Mouse (Mus musculus) olfactory bulb, adult 2 months (tissue): ENCODE results near the gene Unc5cl. TPM values are rescaled to one million over a fixed set of nuclear protein-coding genes. Genes with fewer than 3 reads are reported as not detected.

Experiments
- H3K27ac ChIP-seq: fragments of 200-500 bp; 2 replicates; pipeline ENCODE4 v1.5.1; 2012; ENCODE audit warnings: low read depth, low read length; ENCODE audit not compliant: insufficient read depth
- H3K4me1 ChIP-seq: fragments of 200-500 bp; 2 replicates; pipeline ENCODE4 v1.6.1; 2012; ENCODE audit warnings: low read length; ENCODE audit not compliant: control insufficient read depth, insufficient read depth
- H3K4me3 ChIP-seq: fragments of 200-500 bp; 2 replicates; pipeline ENCODE4 v1.5.1; 2012; ENCODE audit warnings: mild to moderate bottlenecking, low read depth, low read length, moderate library complexity; ENCODE audit not compliant: insufficient read depth
- CTCF ChIP-seq: fragments of 200-500 bp; IDR thresholded peaks from 2 replicates; pipeline ENCODE4 v1.5.1; 2012; ENCODE audit warnings: low read depth, mild to moderate bottlenecking, low read length, moderate library complexity; ENCODE audit not compliant: insufficient read depth
- POLR2A ChIP-seq: fragments of 200-500 bp; IDR thresholded peaks from 2 replicates; pipeline ENCODE4 v1.6.1; 2012; ENCODE audit warnings: mild to moderate bottlenecking, low read depth, low read length, moderate library complexity; ENCODE audit not compliant: insufficient read depth
- WGBS: fragments of 180-500 bp; shearing (Covaris S2); methylation state at CpG from one replicate; pipeline ENCODE4 v1.1.7; 2018; 5-methylcytosine and 5-hydroxymethylcytosine counted together
- polyA plus RNA-seq: library from polyadenylated mRNA; stranded (reverse); fragments of >200 nt; gene quantifications from 2 replicates; pipeline ENCODE4 v1.2.4, GENCODE M21; 2012; ENCODE audit warnings: low replicate concordance; ENCODE audit not compliant: missing spikeins, insufficient read depth, insufficient read length

Gene Unc5cl
- not detected in 2 replicates for polyA plus RNA-seq

DNA sequence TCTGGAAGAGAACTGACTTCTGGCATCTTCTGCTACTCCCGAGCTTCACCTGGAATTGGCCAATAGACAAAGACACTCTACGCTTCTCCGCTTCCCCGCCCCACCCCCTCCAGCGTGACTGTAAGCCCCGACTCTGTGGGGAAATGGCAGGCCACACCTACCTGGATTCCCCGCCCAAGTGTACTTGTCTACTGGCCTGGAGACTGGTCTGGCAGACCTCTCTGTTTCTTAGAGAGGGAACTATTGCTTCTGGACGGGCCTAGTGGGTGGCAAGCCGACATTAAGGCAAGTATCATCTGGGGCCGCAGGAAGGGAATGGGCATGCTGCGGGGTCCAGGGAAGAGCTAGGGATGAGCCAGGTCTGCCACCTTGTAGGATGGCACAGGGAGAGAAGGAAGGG lies at the start of gene Unc5cl:
Gene Unc5cl (plus strand): TSS at position 214 of the 400 bp plus-strand sequence.
- TF ChIP-seq POLR2A (no peak), CTCF (no peak)
- Histone ChIP-seq H3K27ac (no peak within 1 kb of the TSS), H3K4me3 (no peak within 1 kb of the TSS), H3K4me1 (peaks cover 7% of the 10 kb centered on the region)
- 74% methylated on average over 11 of the region's 11 CpGs for WGBS

DNA sequence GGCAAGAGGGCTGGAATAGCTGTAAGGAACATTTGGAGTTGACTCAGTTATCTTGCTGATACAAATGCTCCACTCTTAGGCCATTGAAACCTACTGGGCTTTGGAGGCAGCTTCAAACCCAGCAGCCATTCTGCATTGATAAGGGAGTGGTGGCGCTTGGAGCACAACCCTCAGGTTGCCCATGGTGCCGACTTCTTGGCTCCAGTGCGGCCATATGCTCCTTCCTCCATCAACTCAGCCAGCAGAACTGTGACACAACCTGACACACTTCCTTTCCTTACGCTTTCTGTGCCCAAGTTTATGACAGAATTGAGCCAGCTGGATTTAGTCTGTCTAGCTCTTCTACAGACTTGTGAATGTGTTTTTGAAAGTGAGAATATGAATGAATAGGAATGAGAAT lies 47.5 kb upstream of the Unc5cl start:
- TF ChIP-seq CTCF (no peak), POLR2A (no peak)
- Histone ChIP-seq H3K4me1 (no peaks in the 10 kb centered on the region), H3K27ac (no peak overlapping the region), H3K4me3 (no peak overlapping the region)
- WGBS: 91% methylated on average over 4 of the region's 4 CpGs

- peak overlapping the region; percentile 74 for H3K4me3 ChIP-seq
- no peaks in the 10 kb centered on the region for H3K4me1 ChIP-seq
- 7% methylated on average over 8 of the region's 8 CpGs for WGBS
- H3K27ac ChIP-seq: peak overlapping the region; percentile 89
- no peak for TF ChIP-seq POLR2A
- TF ChIP-seq CTCF: no peak
These were observed 46.7 kb upstream of the Unc5cl start for GRCm38 (mm10) chr17:48407910-48408525.

DNA sequence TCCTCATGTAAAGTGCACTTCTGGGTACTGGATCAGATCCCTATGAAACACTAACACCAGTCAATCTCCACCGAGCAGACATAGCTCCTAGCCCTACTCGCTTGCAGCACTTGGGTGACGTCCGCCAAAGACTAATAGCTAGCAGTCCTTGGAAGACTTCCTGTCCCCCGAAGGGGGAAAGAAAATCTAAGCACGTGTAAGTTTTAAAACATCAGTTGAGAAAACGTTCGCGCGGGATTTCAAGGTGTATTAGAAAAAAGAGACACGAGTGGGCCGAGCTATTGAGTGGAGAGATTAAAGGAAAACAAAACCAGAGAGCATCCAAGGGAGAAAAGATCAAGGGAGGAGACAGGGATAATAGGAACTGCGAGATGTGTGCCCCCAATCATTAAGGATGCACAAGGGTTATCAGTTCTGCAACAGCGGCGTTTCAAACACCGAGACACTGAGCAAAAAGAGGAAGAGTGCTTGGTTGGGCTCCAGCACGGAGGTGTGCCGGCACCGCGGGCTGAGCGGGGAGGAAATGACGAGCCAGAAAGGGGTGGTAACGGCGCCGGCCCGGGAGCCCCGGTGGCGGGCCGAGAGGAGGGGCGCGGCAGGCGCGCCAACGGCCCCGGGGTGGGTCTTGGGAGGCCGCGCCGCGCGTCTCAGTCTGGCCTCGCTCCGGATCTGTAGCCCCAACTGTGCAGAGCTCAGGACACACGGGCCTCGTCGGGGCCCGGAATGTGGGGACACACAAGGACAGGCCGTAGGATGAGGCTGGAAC lies 46.0 kb upstream of the Unc5cl start:
- TF ChIP-seq CTCF: no peak
- no peak for TF ChIP-seq POLR2A
- peak overlapping the region; percentile 74 for H3K4me3 ChIP-seq
- peak overlapping the region; percentile 89 for H3K27ac ChIP-seq
- under 1% methylated on average over 47 of the region's 47 CpGs for WGBS
- H3K4me1 ChIP-seq: no peaks in the 10 kb centered on the region

GRCm38 (mm10) chr17:48409380-48410298 lies 45.1 kb upstream of the Unc5cl start, which contains the start of the genes Nfya and Oard1:
Gene Nfya (minus strand): TSS chr17:48409906.
Gene Oard1 (plus strand): TSS chr17:48410014.
- under 1% methylated on average over 84 of the region's 84 CpGs for WGBS
- TF ChIP-seq CTCF (no peak), POLR2A (peak; percentile 80)
- peak within 1 kb of the TSS; percentile 97 for H3K27ac ChIP-seq

DNA sequence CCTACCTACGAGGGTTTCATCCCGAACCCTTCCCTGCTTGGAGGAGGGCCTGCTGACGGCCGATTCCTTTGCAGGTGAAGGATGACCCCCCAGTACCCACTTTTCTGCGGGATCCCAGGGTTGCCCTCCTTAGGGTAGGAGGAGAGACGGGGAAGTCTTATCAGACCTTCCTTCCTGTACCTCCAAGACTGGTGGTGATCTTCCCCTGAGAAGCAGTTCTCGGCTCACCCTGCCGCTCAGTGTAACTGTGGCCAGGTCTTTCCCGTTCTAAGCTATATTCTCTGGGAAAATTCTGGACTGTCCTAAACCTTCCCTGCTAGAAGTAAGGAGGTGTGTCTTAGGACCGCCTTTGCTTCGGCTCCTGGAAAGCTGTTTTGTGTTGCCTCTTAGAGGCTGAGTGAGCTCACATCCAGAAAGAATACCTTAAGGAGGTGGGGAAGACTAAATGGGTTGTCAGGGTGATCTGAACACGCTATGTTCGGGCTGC lies 44.4 kb upstream of the Unc5cl start:
- peak overlapping the region; percentile 81 for H3K4me3 ChIP-seq
- peak; percentile 35; the same call in 1 of the 2 replicates for TF ChIP-seq POLR2A
- no peak for TF ChIP-seq CTCF
- no peaks in the 10 kb centered on the region for H3K4me1 ChIP-seq
- H3K27ac ChIP-seq: peak overlapping the region; percentile 97
- under 1% methylated on average over 13 of the region's 13 CpGs for WGBS

More at GRCm38 (mm10) chr17:48409380-48410298, 45.1 kb upstream of the Unc5cl start, which contains the start of the genes Nfya and Oard1:
- H3K4me3 ChIP-seq: peak within 1 kb of the TSS; percentile 81
- no peaks in the 10 kb centered on the region for H3K4me1 ChIP-seq

DNA sequence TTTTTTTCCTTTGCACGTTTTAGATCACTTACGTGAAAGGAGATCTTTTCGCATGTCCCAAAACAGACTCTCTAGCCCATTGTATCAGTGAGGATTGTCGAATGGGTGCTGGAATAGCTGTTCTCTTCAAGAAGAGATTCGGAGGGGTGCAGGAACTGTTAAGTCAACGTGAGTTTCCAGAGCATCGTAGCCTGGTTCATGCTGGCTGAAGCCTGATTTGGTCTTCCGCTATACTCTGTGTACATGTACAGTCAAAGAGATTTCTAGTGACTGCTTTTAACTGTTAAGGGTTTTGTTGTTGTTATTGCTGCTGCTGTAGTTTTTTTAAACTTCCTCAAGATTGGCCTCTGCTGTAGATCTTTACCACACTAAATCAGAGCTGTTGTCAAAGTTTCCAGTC lies 43.5 kb upstream of the Unc5cl start:
- Histone ChIP-seq H3K27ac (no peak overlapping the region), H3K4me1 (no peaks in the 10 kb centered on the region), H3K4me3 (no peak overlapping the region)
- 16% methylated on average over 8 of the region's 8 CpGs for WGBS
- TF ChIP-seq POLR2A: no peak
- TF ChIP-seq CTCF: no peak

DNA sequence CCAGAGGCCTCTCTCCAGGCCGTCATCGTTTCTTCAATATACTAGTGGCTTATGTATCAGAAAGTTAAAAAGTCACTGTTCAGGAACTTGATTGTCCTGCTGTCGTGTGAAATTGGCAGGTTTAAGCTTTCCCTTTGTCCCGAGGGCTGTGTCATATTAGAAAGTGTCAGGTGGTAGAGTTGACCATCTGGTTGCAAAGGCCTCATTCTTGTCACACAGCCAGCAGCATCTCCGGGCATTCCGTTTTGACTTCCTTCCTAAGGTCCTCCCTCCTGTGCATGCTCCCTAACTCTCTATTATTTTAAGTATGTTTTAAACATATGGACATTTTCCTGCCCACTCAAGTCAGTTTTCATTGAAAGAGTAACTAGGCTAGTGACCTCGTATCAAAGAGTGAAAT lies 38.7 kb upstream of the Unc5cl start:
- H3K27ac ChIP-seq: no peak overlapping the region
- H3K4me1 ChIP-seq: no peaks in the 10 kb centered on the region
- H3K4me3 ChIP-seq: no peak overlapping the region
- WGBS: 85% methylated on average over 7 of the region's 7 CpGs
- TF ChIP-seq POLR2A: no peak
- no peak for TF ChIP-seq CTCF
